Mouse (Mus musculus): ENCODE data around the gene Plekhn1.

DNA sequence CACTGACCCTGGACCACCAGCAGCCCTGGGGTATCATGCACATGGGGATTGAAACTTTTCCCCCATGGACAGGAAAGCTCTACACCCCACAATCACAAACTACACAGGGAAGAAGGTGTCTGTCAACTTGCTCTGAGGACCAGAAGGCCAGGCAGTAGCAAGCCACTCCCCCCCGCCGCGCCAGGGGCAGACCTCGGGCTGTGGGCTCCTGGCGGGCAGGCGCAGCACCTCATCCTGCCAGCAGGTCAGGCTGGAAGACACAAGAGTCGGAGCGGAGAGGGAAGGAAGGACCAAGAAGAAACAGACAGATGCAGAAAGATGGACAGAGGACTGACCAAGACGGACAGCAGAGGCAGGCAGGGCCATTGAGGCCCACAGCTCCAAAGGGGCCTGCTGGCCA, 57.0 kb downstream of the Plekhn1 start:
- TF ChIP-seq POLR2A (IDR thresholded peaks at IDR 0.05; ENCODE audit: low read depth, low read length) (no peak), CTCF (IDR thresholded peaks at IDR 0.05; ENCODE audit: extremely low read depth, insufficient read depth, insufficient read length, insufficient replicate concordance) (no peak)

All from spleen, adult 2 months (tissue).